Mouse (Mus musculus): Measurements from ENCODE around the gene Slc39a3.

The Slc39a3 gene

GRCm38 (mm10) chr10:80984223-80984622 is 53.0 kb downstream of the Slc39a3 start:
- DNase-seq (ENCODE audit: low spot score), result no peak

GRCm38 (mm10) chr10:80982381-80982780 is 54.8 kb downstream of the Slc39a3 start:
- no peak for DNase-seq (ENCODE audit: low spot score)

GRCm38 (mm10) chr10:80981564-80982112 is 55.6 kb downstream of the Slc39a3 start:
- no peak for DNase-seq (ENCODE audit: low spot score)

Data from T-cell, adult 2 months (primary cell).